Mouse (Mus musculus) CH12F3 (cell line): ENCODE measurements around the gene Cdc42.

Experiments used
- in situ Hi-C: fragments of 300-500 bp; cut with MboI; formaldehyde crosslinking; loops from 2 replicates; pipeline ENCODE4 v1.14.3; 2020; ENCODE audit warnings: low sequenced_read_pairs

Cdc42 gene

DNA sequence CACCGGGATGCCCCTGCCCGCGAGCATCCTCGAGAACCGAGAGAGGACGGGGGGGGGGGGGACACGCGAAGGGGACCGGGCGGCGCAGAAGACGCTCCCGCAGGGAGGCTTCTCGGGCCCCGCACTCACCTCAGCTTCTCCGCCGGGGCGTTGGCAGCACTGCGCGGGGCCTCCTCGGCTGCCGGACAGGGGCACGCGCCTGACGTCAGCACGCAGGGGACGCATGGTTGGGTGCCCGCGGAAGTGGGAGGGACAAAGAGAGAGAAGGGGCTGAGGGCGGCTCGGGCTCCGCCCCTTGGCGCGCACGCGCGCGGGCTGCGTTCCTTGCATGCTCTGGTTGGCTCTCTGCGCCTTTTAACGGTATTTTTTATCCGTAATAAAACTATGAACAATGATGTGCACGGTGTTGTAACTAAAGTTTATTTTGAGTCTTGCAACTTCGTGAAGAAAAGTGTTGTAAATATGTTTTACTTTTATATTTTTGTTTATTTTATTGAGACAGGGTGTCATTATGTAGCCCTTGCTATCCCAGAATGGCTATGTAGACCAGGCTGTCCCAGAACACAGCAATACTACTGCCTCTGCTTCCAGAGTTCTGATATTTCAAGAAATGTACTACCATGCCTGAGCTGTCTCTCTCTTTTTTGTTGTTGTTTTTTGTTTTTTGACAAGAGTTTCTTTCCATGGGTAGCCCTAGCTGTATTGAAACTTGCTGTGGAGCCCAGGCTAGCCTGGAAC, at the start of gene Cdc42:
Cdc42 (minus strand) TSS at position 204 of the 738 bp plus-strand sequence.
- in situ Hi-C loops = no loop called here

DNA sequence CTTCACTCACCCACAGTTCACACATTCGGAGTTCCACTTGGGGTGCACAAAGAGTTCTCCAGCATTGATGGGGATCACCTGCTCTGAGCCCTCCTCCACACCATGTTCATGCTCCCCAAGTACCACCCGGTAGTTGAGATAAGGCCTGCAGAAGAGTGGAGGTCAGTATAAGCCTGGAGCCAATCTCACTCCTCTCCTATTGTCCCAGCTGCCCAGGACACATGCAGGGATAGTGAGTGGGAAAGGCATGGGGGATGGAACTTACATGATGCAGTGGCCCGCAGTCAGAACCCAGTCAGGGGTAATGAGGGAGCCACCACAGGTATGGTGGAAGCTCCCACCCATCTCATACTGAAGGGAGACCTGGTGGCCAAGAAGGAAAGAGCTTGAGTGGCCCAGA, 48.1 kb upstream of the Cdc42 start:
- in situ Hi-C loops = loop anchor here (25.0 kb wide), 1 partner anchor 318 kb away; no protein-coding TSS in a partner anchor

DNA sequence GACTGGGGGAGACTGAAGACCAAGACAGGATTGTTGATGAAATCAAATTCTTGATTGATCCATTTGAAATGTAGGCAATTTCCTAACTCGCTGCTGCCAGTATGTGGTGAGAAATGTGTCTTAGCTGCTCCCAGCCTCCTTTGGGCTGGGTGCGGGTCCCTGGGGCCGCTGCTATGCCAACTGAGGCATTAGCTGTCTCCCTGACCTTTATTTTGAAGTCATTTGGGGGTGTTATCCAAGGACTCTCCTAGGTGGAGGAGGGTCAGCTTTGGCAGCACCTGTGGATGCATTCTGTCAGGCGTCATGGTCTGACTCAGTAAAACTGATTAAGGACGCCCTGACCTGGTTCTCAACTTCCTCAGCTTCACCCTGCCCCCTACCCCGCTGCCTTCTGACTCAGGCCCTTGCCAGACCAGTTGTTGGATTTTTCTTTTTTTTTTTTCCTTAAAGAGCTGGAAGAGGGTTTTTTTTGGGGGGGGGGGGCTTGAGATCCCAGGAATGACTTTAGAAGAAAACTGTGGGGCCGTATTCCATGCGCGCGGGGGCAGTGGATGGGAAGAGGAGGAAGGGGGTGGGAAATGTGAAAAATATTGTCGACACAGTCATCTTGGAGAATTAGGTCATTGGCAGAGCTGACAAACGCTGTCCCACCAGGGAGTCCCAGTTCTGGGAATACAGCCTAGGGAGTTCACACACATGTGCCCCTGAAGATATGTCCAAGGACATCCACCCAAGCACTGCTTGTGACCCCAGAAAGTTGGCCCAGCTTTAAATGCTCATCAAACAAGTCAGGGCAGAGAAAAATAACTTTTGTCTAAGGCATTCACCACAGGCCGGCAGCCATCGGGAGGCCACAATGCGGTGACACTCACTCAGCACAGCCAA, 39.4 kb upstream of the Cdc42 start:
- in situ Hi-C loops = no loop called here

DNA sequence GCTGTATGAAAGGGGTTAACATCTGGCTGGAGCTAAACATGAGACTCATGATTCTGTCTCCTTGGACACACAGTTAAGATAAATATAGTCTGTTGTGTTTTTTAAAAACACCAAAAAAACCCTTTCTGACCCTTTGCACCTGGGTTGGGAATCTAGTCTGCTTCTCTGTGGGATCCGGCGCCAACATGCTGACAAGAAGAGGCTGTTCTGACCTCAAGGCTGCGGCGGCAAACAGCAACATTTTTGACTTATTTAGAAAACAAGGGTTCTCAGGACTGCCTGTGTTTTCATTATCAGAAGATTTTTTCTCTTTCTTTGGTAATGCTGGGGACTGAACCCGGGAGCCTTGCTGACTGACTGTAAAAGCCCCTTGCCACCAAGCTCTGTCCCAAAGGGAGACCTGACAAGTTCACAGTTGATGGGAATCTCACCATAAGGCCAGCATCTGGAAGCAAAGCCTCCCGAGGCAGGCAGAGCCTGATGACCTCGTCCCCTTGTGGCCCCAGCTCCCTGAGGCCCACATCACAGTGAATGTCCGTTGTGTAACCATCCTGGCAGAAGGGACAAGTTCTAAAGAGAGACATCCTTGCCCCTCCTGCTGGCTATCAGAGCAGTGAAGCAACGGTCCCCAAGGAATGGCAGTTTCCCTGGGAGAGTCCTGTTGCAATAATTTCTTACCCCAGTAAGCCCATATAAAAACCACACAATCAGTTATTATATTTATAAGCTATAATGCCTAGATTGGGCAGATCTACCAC, 36.0 kb upstream of the Cdc42 start:
- in situ Hi-C loops = no loop called here

DNA sequence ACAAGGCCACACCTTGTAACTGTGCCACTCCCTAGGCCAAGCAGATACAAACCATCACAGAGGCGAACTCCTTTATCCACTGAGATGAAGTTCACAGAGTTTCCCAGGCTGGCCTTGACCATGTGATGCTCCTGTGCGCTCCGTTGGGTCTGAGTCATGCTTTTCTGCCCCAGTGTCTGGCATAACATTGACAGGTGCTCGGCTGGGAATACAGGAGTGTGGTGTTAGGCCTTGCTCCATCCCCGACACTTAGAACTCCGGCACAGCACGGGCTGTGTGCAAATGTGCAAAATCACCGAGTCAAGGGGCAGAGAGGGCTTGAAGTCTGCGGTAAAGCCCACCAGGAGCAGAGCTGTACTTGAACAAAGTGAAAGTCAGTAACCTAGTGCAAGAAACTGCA, 35.4 kb upstream of the Cdc42 start:
- in situ Hi-C loops = no loop called here

DNA sequence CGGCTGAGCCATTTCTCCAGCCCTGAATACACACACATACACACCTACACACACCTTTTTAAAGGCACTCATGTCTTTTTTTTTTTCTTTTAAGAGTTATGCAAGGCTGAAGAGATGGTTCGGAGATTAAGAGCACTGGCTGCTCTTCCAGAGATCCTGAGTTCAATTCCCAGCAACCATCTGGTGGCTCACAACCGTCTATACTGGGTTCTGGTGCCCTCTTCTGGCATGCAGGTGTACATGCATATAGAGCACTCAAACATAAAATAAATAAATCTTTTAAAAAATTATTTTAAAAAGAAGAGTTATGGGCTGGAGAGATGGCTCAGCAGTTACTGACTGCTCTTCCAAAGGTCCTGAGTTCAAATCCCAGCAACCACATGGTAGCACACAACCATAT, 33.8 kb upstream of the Cdc42 start:
- in situ Hi-C loops = no loop called here

DNA sequence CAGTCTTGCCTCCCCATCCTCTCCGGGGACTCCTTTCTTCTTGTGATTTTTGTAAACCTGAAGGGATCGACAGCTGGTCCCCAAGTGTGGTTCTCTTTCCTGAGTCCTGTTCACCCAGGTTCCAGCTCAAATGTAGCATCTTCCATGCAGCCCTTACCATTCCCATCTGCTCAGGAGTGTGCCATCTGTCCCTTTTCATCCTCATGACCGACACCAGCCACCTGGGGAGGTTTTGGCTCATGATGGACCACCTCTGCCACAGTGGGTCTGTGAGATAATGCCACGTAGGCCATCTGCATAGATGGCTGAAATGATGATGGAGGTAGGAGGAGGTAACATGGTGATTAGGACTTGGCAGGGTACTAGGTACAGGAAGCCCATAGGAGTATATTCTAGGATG, 32.7 kb upstream of the Cdc42 start:
- in situ Hi-C loops = no loop called here

DNA sequence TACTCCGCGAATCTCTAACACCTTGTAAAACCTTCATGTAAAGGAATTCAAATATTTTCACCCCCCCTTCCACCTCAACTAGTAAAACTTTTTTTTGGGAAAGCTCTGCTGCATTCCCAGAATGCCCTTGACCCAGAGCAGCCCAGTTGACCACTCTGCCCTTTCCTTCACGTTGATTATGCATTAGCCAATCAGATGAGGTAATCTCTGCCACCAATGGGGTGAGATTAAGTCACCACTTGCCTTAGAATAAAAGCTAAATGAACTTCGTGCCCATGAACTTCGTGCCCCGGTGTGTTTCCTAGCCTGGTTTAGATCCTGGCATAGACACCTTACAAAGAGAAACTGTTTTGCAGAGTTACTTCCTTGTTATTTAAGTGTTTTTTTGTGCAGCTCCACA, 31.5 kb upstream of the Cdc42 start:
- in situ Hi-C loops = no loop called here

DNA sequence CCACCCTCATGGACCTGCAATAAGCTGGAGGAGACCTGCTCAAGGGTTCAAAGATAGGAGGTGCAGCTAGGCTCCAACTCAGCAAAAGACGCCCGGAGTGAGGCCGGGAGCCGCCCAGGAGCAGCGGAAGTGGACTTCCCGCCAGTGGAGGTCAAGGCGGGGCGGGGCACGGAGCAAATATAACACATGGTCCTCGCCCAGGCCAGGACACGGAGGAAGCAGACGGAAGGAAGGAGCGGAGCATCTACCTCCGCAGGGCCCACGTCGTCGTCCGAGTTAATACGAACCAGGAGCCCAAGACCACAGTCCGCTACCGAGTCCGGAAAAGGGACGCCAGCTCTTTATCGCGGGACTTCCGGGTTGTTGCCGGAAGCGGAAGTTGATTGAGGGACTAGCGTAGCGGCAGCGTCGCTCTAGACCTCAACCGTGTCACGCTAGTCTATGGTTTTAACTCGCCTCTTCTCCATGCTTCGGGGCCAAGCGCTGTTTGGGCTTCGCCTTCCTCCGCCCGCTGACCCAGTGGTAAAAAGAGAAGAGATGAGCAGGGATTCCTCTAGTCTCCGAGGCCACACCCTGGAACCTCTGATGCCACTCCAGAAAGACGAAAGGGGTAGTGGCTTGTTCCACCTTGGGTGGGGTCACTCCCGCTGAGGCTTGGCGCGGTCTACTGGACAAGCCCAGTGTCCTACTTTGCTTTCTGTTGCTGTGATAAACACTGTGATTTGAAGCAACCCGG, 30.7 kb upstream of the Cdc42 start:
- in situ Hi-C loops = no loop called here

DNA sequence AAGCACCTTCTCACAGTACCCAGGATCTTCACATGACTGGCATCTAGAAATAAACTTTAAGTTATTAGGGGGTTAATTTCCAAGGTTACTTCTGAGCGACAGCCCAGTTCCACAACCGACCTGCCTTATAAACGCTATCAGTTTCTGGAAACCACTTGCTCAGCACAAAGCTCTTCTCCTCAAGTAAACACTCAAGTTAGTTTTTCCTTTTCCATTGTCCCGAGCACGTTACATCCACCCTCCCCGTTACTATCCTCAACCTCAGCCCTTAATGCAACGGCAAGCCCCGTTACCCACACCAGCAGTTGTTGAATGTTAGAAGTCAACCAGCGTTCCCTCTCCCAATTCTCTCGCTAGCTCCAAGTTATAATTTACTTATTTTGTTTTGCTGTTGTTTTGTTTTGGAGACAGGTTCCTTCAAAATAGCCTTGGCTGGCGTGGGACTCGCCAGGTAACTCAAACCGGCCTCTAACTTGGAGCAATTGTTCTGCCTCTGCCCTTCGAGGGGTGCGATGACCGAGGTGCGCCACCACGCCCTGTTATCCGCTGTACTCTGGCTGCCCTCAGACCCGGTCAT, 30.1 kb upstream of the Cdc42 start:
- in situ Hi-C loops = no loop called here

DNA sequence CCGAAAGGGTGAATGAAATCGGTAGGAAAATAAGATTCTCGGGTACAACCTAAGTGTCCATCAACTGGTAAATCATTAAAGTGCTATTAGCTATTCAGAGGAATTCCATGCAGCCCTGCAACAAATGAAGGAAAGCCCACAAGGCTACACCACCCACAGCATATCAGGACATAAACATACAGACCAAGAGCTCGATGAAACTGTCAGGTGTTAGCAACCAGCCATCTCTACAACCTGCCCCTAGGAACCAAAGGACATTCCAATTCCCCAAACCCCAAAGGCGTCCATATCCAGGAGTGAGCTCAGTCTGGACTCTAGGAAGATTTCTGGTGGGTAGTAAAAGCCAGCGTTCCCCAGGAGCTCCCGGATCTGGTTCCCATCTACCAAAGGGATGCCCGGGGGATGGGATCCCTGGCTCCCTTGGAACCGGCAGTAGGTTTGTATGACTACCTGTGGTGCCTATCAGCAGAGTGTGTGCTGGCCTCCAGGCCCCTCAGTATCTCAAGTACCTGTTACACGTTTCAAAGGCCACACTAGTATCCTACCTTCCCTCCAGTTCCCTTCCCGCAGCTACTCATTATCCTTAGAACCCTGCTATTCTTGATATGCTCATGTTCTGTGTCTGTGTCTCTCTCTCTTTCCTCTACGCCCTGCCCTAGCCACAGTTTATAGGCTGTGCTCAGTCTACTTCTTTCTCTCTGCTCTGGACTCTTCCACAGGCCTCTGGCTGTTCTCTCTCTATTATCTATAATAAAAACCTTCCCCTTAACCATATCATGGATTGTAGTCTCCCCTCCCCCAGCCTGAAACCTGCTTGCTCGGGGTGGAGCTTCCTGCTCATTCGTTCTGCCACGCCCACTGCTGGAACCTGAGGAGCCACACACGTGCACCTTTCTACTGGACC, 23.4 kb upstream of the Cdc42 start:
- in situ Hi-C loops = no loop called here

DNA sequence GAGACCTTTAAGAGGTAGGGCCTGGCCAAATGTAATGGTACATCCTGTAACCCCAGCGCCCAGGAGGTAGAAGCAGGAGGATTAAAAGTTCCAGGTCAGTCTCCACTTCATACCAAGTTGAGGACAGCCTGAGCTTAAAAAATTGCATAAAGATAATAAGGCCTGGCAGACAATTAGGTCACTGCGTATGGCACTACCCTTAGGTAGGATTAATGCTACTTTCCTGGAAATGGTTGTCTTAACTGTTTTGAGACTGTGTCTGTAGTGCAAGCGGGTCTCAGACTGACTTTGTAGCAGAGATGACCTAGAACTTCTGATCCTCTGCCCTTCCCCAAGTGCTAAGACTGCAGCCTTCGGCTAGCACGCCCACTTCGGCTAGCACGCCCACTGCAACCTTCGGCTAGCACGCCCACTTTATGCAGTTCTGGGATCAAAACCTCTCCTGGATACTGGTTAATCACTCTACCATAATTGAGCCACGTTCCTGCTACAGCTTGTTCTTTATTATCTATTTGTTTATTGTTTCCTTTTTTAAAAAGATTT, 22.3 kb upstream of the Cdc42 start:
- in situ Hi-C loops = no loop called here

DNA sequence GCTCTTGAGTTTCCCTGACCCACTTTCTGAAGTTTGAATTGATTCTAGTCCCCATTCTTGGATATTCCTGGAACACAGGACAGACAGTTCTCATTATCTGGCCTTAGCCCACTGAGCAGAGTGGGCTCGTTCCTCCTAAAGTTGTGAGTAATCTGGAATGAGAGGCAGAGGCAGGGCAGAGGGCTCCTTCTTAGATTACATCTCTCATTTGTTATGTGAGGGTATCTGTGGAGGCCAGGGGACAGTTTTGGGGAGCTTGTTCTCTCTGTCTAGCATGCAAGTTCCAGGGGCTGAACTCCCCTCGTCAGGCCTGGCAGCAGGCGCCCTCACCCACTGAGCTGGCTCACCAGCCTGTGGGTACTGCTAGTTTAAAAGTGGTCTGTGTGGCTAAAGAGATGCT, 21.6 kb upstream of the Cdc42 start:
- in situ Hi-C loops = no loop called here

DNA sequence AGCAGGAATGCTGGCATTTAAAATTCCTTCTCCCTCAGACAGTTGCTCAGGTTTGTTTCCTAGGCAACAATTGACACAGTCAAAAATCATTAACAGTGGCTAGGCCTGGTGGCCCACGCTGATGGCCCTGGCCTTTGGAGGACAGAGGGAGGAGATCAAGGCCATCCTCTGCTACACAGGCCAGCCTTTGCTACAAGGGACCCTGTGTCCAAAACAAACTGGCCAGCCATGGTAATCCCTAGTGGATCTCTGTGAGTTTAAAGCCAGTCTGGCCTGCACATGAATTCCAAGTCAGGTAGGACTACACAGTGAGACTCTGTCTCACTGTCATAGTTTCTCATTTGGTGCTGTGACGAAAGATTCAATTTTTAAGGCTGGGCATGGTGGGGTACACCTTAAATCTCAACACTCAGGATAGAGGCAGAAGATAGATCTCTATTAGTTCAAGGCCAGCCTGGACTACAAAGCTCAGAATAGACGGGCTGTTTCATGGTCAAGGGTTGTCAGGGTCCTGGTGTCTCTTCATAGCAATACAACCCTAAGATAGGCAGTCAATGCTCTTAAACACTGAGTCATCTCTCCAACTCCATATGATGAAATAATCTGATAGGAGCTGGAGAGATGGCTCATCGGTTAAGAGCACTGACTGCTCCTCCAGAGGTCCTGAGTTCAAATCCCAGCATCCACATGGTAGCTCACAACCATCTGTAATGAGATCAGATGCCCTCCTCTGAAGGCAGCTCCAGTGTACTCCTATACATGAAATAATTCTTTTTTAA, 20.2 kb upstream of the Cdc42 start:
- in situ Hi-C loops = no loop called here

DNA sequence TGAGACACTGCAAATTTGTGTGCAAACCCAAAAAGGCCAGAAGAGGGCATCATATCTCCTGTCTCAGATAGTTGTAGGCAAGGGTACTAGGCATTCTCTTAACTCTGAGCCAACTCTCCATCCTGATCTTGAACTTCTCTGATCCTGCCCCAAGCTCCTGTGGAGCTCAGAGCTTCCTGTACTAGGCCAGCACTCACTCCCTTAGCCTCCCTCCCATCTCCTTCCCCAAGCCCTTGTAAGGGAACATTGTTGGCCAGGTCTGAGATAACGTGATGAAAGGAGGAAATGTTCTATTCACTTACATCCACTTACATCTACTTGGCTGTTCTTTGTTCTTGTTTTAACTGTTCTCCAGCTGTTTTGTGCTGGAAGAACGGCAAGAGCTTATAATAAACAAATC, 19.3 kb upstream of the Cdc42 start:
- in situ Hi-C loops = no loop called here

DNA sequence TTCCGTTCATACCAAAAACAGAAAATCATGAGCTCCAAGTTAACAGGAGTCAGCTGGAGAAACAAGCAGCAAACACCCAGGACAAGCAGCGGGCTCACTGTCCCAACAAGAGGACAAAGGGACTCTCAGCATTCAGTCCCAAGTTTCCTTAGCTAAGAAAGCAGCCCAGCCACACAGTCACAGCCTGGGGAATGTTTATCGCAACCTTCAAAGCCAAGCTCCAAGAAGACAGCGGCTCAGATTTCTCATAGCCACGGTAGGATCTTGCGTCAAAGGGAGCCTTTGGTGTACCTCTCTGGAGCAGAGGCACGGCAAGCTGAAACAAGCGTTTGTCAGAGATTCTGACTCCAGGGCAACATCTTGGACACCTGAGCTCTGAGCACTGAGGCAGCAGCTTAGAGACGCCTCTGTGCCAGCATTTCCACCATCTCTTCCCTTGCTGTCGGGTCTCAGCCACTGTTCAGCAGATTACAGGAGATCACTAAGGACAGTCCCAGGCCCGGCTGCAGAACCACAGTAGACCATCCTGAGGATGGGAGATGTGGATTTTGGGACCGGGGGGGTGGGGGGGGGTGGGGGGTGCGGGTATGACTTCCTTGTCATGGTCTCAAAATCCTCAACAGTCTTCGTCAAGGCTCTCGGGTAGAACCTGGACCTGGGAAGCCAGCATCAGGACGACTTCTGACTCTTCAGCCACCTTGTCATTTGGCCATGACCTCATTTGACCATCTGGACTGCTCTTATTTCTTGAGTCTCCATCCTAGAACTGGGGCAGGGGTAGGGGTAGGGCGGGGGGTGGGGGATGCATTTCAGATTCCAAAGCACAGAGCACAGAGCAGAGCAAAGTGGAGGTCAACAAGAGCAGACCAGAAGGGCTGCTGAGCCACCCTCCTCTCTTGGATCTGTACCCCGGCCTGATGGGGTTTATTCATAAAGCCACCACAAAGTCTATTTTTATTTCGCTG, 18.1 kb upstream of the Cdc42 start:
- in situ Hi-C loops = no loop called here

DNA sequence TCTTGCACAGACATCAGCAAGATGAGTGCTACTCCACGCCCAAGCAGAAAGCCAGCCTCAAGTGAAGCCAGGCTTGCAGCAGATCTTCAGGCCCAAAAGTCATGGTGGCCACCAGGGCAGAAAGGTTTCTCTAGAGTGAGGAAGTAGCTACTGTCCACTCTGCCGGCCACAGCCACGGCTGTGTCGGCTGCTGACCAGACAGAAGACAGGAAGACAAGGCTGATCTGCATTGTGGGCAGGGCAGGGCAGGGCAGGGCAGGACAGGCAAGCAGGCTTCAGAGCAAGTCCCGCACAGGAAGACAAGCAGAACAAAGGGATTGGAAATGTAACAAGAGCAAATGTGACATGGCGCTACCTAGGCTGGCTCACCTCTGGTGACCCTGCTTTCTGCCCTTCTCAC, 16.2 kb upstream of the Cdc42 start:
- in situ Hi-C loops = no loop called here
